18 mouse cellular contexts compared by ENCODE assay signal in the genomic region with DNA sequence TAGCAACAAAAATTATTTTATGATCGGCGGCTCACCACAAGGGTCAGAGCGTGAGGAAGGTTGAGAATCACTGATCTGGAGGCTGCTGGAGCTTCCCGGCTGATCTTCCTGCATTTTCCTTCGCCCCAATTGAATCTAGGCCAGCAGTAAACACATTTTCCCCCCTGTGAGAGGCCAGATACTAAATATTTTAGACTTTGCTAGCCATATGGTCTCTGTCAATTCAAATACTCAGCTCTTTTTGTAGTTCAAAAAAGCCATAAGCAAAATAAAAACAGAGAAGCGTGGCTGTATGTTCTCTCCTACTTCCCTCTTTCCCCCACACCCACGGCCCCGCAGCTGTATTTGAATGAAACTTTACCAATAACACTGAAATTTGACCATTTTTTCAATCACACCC. TPM values are rescaled to one million over a fixed set of nuclear protein-coding genes. Genes with fewer than 3 reads are reported as not detected.
"Had no signal": no experiment of that assay in that cellular context is flagged by ENCODE, and none has a peak within 500 bp of the region (broad histone marks: within the 10 kb centered on the region; RNA-seq: fewer than 3 reads in every experiment).

No protein-coding gene starts in this region.

- H3K9ac ChIP-seq: limb, embryonic 15.5 days; liver, embryonic 12.5 days; neural tube, embryonic 15.5 days had no signal

- H3K27ac ChIP-seq: left cerebral cortex, adult 2 months; limb, embryonic 15.5 days; liver, embryonic 12.5 days; midbrain, embryonic 10.5 days; neural tube, embryonic 15.5 days had no signal

- H3K27me3 ChIP-seq: limb, embryonic 15.5 days; neural tube, embryonic 15.5 days had no signal

- ATAC-seq: intestine, postnatal 0 days; liver, embryonic 12.5 days had no signal

- H3K36me3 ChIP-seq: limb, embryonic 15.5 days; liver, embryonic 12.5 days; midbrain, embryonic 10.5 days; neural tube, embryonic 15.5 days had no signal

- H3K9me3 ChIP-seq: limb, embryonic 15.5 days; liver, embryonic 12.5 days; midbrain, embryonic 10.5 days; neural tube, embryonic 15.5 days had no signal

- H3K4me1 ChIP-seq: liver, embryonic 12.5 days; neural tube, embryonic 15.5 days had no signal

- DNase-seq: kidney, postnatal 25 days; midbrain, embryonic 14.5 days; right cerebral cortex, adult 18-20 months; right cerebral cortex, postnatal 25 days; thymus, postnatal 36 days had no signal

- H3K4me3 ChIP-seq: left cerebral cortex, adult 2 months; limb, embryonic 15.5 days; liver, embryonic 12.5 days; midbrain, embryonic 10.5 days; myocyte; neural tube, embryonic 15.5 days had no signal

- H3K4me2 ChIP-seq: limb, embryonic 15.5 days; liver, embryonic 12.5 days; neural tube, embryonic 15.5 days had no signal

RNA-seq across cellular contexts. Expression of a gene that starts 9.8 kb away (rescaled TPM):
- polyA plus RNA-seq: kidney, embryonic 14.5 days; limb, embryonic 11.5 days; limb, embryonic 15.5 days; liver, embryonic 12.5 days; liver, embryonic 16.5 days; midbrain, embryonic 14.5 days; myocyte; neural tube, embryonic 11.5 days; neural tube, embryonic 15.5 days; small intestine, adult 2 months; stomach, embryonic 16.5 days had no signal

RNA-seq across cellular contexts. Expression of a gene that starts 9.9 kb away (rescaled TPM):
- polyA plus RNA-seq: kidney, embryonic 14.5 days; limb, embryonic 11.5 days; myocyte; small intestine, adult 2 months had no signal

RNA-seq across cellular contexts. Expression of a gene that starts 30.4 kb away (rescaled TPM):
- polyA plus RNA-seq: liver, embryonic 12.5 days; liver, embryonic 16.5 days had no signal
